In the genomic region with DNA sequence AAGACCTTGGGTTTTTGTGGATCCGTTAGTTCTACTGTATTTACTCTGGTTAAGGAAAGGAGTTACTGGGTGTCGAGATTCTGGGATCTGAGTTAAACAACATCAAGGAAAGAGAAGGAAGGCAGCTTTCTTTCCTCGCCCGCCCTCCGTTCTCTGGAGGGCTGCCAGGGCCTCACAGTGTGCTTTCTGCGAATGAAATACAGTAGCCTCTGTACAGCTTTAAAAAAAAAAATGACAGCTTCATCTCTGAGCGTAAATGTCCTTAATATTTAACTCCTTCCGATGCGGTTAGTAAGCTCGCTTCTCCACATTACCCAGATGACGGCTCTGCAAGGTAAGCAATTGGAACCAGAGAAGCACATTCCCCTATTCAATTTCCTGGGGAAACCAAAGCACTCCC, we compare ENCODE assay signal across 8 mouse cellular contexts. TPM values are rescaled to one million over a fixed set of nuclear protein-coding genes. Genes with fewer than 3 reads are reported as not detected.
DNase-seq lines count a peak whose midpoint lies in the region; ATAC-seq and TF ChIP-seq lines count a peak whose summit lies in the region.

No protein-coding gene starts in this region.

- no peak for TF ChIP-seq CTCF in hindbrain, postnatal 0 days (IDR thresholded peaks at IDR 0.05; ENCODE audit: low read depth)

- ATAC-seq in hindbrain, postnatal 0 days, result no peak
- ATAC-seq in limb, embryonic 15.5 days (ENCODE audit: insufficient number of reproducible peaks, low FRiP score, low TSS enrichment, low read depth), result no peak

- H3K4me1 ChIP-seq in hindbrain, postnatal 0 days (ENCODE audit: insufficient read depth, low read length), result peaks cover 20% of the 10 kb centered on the region
- H3K4me1 ChIP-seq in limb, embryonic 15.5 days, result peaks cover 36% of the 10 kb centered on the region

- H3K9me3 ChIP-seq in hindbrain, postnatal 0 days (ENCODE audit: low read length), result no peaks in the 10 kb centered on the region
- no peaks in the 10 kb centered on the region for H3K9me3 ChIP-seq in limb, embryonic 15.5 days

- 33% methylated on average over 11 of the region's 11 CpGs for WGBS in hindbrain, postnatal 0 days
- whole genome bisulfite sequencing in limb, embryonic 15.5 days, result 21% methylated on average over 11 of the region's 11 CpGs

- H3K4me2 ChIP-seq in hindbrain, postnatal 0 days (ENCODE audit: low read depth, low read length), result peak overlapping the region; percentile 27
- peak overlapping the region; percentile 37 for H3K4me2 ChIP-seq in limb, embryonic 15.5 days

- no peaks in the 10 kb centered on the region for H3K27me3 ChIP-seq in hindbrain, postnatal 0 days (ENCODE audit: insufficient read depth, low read length)
- no peaks in the 10 kb centered on the region for H3K27me3 ChIP-seq in limb, embryonic 15.5 days

- no peaks in the 10 kb centered on the region for H3K36me3 ChIP-seq in hindbrain, postnatal 0 days (ENCODE audit: insufficient read depth, low read length)
- H3K36me3 ChIP-seq in limb, embryonic 15.5 days, result no peaks in the 10 kb centered on the region

- H3K27ac ChIP-seq in hindbrain, postnatal 0 days, result peak overlapping the region; percentile 69; the same call in 1 of the 2 replicates
- peak overlapping the region; percentile 63 for H3K27ac ChIP-seq in limb, embryonic 15.5 days

- peak overlapping the region; percentile 31; the same call in 1 of the 2 replicates for H3K9ac ChIP-seq in hindbrain, postnatal 0 days (replicated peaks; ENCODE audit: low read length)
- H3K9ac ChIP-seq in limb, embryonic 15.5 days, result no peak overlapping the region

- DNase-seq in adrenal gland, adult (ENCODE audit: inconsistent age in 2 of 2, low spot score in 1 of 2), result peak; percentile 66 to 83
- DNase-seq in adrenal gland, postnatal 4 days (ENCODE audit: low spot score in 2 of 2), result no peak
- peak; percentile 49 to 51 for DNase-seq in left cerebral cortex, adult 18-20 months (ENCODE audit: low spot score in 2 of 2)
- no peak for DNase-seq in left cerebral cortex, adult 8-10 months (ENCODE audit: low spot score in 2 of 2)
- peak; percentile 52 for DNase-seq in hindbrain, postnatal 0 days (ENCODE audit: low spot score)
- no peak for DNase-seq in urinary bladder, adult 18-20 months (ENCODE audit: low spot score in 2 of 2)
- no peak for DNase-seq in lung, postnatal 25 days (ENCODE audit: low spot score)

- no peak overlapping the region for H3K4me3 ChIP-seq in hindbrain, postnatal 0 days (ENCODE audit: low read length)
- H3K4me3 ChIP-seq in limb, embryonic 15.5 days, result no peak overlapping the region

RNA-seq across cellular contexts. Expression of gene Zbtb40, which starts 4.8 kb away (rescaled TPM):
- 1 to 10 TPM; 6.6 to 9.9 TPM for total RNA-seq in adrenal gland, postnatal 4 days (2021)
- 10 to 100 TPM; 13.1 to 14.0 TPM for total RNA-seq in left cerebral cortex, adult 18-20 months (2021)
- 1 to 10 TPM; 8.3 to 9.8 (median 8.4) TPM for total RNA-seq in left cerebral cortex, adult 8-10 months (2022)
- 8.2 and 9.1 TPM in 2 replicates for total RNA-seq in hindbrain, postnatal 0 days (2014; rRNA removed)
- 1.6 and 1.9 TPM in 2 replicates for polyA plus RNA-seq in hindbrain, postnatal 0 days (2015; fragmentation: Nextera tagmentation; extraction: Ambion mirVana)
- polyA plus RNA-seq in limb, embryonic 15.5 days (2015; fragmentation: Nextera tagmentation; extraction: Ambion mirVana), result 3.7 and 3.9 TPM in 2 replicates

Comparison
In these comparisons a context has a peak if more than half of its experiments do, and no peak if none do; other contexts are left out.
1. DNase-seq: peak in adrenal gland, adult (2 of 2), left cerebral cortex, adult 18-20 months (2 of 2) and hindbrain, postnatal 0 days (single experiment); none in adrenal gland, postnatal 4 days (0 of 2), left cerebral cortex, adult 8-10 months (0 of 2), urinary bladder, adult 18-20 months (0 of 2) and lung, postnatal 25 days (single experiment).